Mouse (Mus musculus): ENCODE data around the gene Fam207a. TPM values are rescaled to one million over a fixed set of nuclear protein-coding genes. Genes with fewer than 3 reads are reported as not detected.

Gene Fam207a
- 37.9 and 38.2 TPM in 2 replicates for polyA plus RNA-seq (2015; fragmentation: Nextera tagmentation; extraction: Ambion mirVana)

DNA sequence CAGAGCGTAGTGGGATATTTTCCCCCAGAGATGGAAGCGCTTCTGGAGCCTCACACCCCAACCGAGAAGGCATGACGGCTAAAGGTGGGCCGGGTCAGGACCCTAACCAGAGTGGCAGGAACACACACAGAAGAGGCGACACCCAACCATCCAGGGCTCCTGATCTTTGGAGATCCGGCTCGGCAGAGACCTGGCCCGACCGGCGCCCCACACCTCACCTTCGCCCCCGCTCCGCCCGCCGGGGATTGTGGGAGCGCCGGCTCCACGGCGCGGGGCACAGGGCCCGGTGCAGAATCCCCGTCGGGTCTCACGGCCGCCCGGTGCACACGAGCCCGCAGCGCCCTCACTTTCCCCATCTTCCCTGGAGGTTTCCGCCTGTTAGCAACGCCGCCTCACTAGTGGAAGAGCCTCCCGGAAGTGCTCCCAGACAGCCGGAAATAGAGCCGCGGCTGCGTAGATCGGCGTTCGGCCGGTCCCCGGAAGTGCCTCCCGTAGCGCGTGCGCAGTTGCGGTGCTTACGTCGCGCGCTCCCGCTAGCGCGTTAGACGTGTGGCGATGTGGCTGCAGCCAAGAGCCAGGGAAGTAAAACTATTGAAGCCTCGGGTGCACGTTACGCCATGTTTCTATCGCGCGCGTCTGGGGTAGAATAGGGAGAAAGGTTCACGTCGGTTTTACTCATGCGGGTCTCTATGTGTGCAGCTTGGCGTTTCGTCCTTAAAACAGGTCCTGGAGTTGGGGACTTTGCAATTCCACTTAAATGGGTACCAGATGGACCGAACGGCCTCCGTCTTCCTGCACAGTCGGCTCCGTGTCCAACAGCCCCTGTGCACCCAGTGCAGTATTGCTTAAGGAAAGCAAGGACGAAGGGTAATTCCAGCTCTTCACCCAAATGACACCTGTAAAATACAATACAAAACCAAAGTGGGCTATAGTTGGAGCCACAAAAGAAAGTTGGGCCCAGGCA is at the start of gene Fam207a:
TSS of gene Fam207a (minus strand) at position 401 of the 964 bp plus-strand sequence.
- Histone ChIP-seq H3K4me2 (replicated peaks; ENCODE audit: low read depth) (peak within 1 kb of the TSS; percentile 87), H3K4me3 (ENCODE audit: low read depth, low read length) (peak within 1 kb of the TSS; percentile 64), H3K27ac (ENCODE audit: low read depth, low read length) (peak within 1 kb of the TSS; percentile 82), H3K9me3 (ENCODE audit: control insufficient read depth) (no peaks in the 10 kb centered on the region), H3K4me1 (replicated peaks; ENCODE audit: control insufficient read depth, insufficient read depth, low read length) (0 out of 2 replicates have a peak, but pooled peaks cover 6% of the 10 kb centered on the region), H3K36me3 (ENCODE audit: control insufficient read depth, insufficient read depth) (peaks cover 22% of the 10 kb centered on the region), H3K9ac (ENCODE audit: low read depth, low read length) (peak within 1 kb of the TSS; percentile 74), H3K27me3 (replicated peaks; ENCODE audit: control insufficient read depth, insufficient read depth, low read length) (no peaks in the 10 kb centered on the region)
- no peak for TF ChIP-seq CTCF (IDR thresholded peaks at IDR 0.05; ENCODE audit: low read depth)
- WGBS, result under 1% methylated on average over 75 of the region's 75 CpGs
- peak; percentile 92 for ATAC-seq

DNA sequence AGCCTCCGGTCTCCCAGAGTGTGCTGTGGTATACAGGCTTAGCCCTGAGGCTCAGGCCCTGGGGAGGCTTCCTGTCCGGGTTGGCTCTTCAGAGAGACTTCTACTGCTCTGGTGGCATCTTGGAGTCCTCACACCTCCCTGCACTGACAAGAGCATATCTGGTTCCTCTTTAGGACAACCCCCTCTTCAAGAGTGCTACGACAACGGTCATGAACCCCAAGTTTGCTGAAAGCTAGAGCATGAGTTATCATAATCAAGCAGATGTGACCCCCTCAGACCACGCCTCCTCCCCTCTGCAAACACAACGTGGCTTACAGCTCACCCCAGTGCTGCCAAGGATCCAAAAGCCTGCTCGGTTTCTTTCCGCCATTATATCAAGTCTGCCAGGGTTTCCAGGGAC is 49.4 kb upstream of the Fam207a start:
- ATAC-seq, result no peak
- Histone ChIP-seq H3K4me3 (ENCODE audit: low read depth, low read length) (no peak overlapping the region), H3K4me2 (replicated peaks; ENCODE audit: low read depth) (no peak overlapping the region), H3K27me3 (replicated peaks; ENCODE audit: control insufficient read depth, insufficient read depth, low read length) (no peaks in the 10 kb centered on the region), H3K4me1 (replicated peaks; ENCODE audit: control insufficient read depth, insufficient read depth, low read length) (peaks cover 14% of the 10 kb centered on the region; the same call in 1 of the 2 replicates), H3K9ac (ENCODE audit: low read depth, low read length) (no peak overlapping the region), H3K27ac (ENCODE audit: low read depth, low read length) (no peak overlapping the region), H3K36me3 (ENCODE audit: control insufficient read depth, insufficient read depth) (no peaks in the 10 kb centered on the region), H3K9me3 (ENCODE audit: control insufficient read depth) (no peaks in the 10 kb centered on the region)
- 72% methylated on average over 8 of the region's 8 CpGs for whole genome bisulfite sequencing
- TF ChIP-seq CTCF (IDR thresholded peaks at IDR 0.05; ENCODE audit: low read depth), result no peak

DNA sequence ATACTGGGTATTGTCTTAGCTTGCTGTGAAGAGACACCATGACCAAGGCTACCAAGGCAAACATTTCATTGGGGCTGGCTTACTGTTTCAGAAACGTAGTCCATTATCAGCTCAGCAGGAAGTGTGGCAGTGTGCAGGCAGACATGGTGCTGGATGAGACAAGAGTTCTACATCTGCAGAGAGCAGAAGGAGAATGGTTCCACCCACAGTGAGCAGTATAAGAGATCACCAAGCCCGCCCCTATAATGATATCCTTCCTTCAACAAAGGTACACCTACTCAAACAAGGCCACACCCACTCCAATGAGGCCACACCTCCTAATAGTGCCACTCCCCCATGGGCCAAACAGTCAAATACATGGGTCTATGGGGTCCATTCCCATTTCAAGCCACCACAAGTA is 45.9 kb upstream of the Fam207a start:
- no peak for TF ChIP-seq CTCF (IDR thresholded peaks at IDR 0.05; ENCODE audit: low read depth)

DNA sequence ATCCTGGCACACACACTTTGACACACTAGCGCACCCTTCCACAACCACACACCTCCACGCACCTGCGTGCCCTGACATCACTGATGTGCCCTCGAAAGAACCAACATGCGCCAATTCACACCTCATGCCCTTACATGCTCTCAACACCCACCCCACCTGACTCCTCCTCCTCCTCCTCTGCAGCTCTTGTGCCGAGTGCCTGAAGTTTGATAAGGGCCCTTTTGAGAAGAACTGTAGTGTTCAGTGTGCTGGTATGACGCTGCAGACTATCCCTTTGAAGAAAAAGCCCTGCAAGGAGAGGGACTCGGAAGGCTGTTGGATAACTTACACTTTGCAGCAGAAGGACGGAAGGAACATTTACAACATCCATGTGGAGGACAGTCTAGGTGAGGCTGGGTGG is 45.2 kb upstream of the Fam207a start:
- no peak overlapping the region for H3K4me3 ChIP-seq (ENCODE audit: low read depth, low read length)
- H3K4me1 ChIP-seq (replicated peaks; ENCODE audit: control insufficient read depth, insufficient read depth, low read length), result no peaks in the 10 kb centered on the region
- no peak overlapping the region for H3K27ac ChIP-seq (ENCODE audit: low read depth, low read length)
- ATAC-seq, result no peak
- TF ChIP-seq CTCF (IDR thresholded peaks at IDR 0.05; ENCODE audit: low read depth), result no peak
- no peak overlapping the region for H3K4me2 ChIP-seq (replicated peaks; ENCODE audit: low read depth)
- H3K9ac ChIP-seq (ENCODE audit: low read depth, low read length), result no peak overlapping the region
- H3K9me3 ChIP-seq (ENCODE audit: control insufficient read depth), result no peaks in the 10 kb centered on the region
- 86% methylated on average over 9 of the region's 9 CpGs for WGBS
- no peaks in the 10 kb centered on the region for H3K36me3 ChIP-seq (ENCODE audit: control insufficient read depth, insufficient read depth)
- no peaks in the 10 kb centered on the region for H3K27me3 ChIP-seq (replicated peaks; ENCODE audit: control insufficient read depth, insufficient read depth, low read length)

More for the DNA sequence above, 45.9 kb upstream of the Fam207a start:
- 69% methylated on average over 2 of the region's 2 CpGs for WGBS
- Histone ChIP-seq H3K4me3 (ENCODE audit: low read depth, low read length) (no peak overlapping the region), H3K9ac (ENCODE audit: low read depth, low read length) (no peak overlapping the region), H3K27me3 (replicated peaks; ENCODE audit: control insufficient read depth, insufficient read depth, low read length) (no peaks in the 10 kb centered on the region), H3K4me1 (replicated peaks; ENCODE audit: control insufficient read depth, insufficient read depth, low read length) (no peaks in the 10 kb centered on the region), H3K4me2 (replicated peaks; ENCODE audit: low read depth) (no peak overlapping the region), H3K27ac (ENCODE audit: low read depth, low read length) (no peak overlapping the region), H3K9me3 (ENCODE audit: control insufficient read depth) (no peaks in the 10 kb centered on the region), H3K36me3 (ENCODE audit: control insufficient read depth, insufficient read depth) (no peaks in the 10 kb centered on the region)
- no peak for ATAC-seq

DNA sequence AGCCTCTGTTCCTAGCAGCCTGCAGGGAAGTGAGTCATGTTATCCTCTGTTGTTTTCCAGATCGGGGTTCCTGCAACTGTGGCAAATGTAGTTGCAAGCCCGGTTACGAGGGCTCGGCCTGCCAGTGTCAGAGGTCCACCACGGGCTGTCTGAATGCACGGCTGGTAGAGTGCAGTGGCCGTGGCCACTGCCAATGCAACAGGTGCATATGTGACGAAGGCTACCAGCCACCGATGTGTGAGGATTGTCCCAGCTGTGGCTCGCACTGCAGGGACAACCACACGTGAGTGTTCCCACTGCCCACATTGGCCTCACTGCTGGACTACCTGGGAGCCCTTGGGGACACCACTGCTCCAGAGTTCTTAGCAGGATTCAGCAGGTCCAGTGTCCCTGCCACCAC is 44.5 kb upstream of the Fam207a start:
- H3K9ac ChIP-seq (ENCODE audit: low read depth, low read length), result no peak overlapping the region
- no peak for ATAC-seq
- no peaks in the 10 kb centered on the region for H3K9me3 ChIP-seq (ENCODE audit: control insufficient read depth)
- H3K27ac ChIP-seq (ENCODE audit: low read depth, low read length), result no peak overlapping the region
- no peaks in the 10 kb centered on the region for H3K36me3 ChIP-seq (ENCODE audit: control insufficient read depth, insufficient read depth)
- H3K27me3 ChIP-seq (replicated peaks; ENCODE audit: control insufficient read depth, insufficient read depth, low read length), result no peaks in the 10 kb centered on the region
- no peaks in the 10 kb centered on the region for H3K4me1 ChIP-seq (replicated peaks; ENCODE audit: control insufficient read depth, insufficient read depth, low read length)
- no peak overlapping the region for H3K4me2 ChIP-seq (replicated peaks; ENCODE audit: low read depth)
- WGBS, result 83% methylated on average over 11 of the region's 11 CpGs
- no peak for TF ChIP-seq CTCF (IDR thresholded peaks at IDR 0.05; ENCODE audit: low read depth)
- no peak overlapping the region for H3K4me3 ChIP-seq (ENCODE audit: low read depth, low read length)

GRCm38 (mm10) chr10:77557641-77558040 is 42.1 kb upstream of the Fam207a start:
- Histone ChIP-seq H3K9me3 (ENCODE audit: control insufficient read depth) (no peaks in the 10 kb centered on the region), H3K27me3 (replicated peaks; ENCODE audit: control insufficient read depth, insufficient read depth, low read length) (no peaks in the 10 kb centered on the region), H3K4me3 (ENCODE audit: low read depth, low read length) (no peak overlapping the region), H3K4me2 (replicated peaks; ENCODE audit: low read depth) (no peak overlapping the region), H3K36me3 (ENCODE audit: control insufficient read depth, insufficient read depth) (no peaks in the 10 kb centered on the region), H3K4me1 (replicated peaks; ENCODE audit: control insufficient read depth, insufficient read depth, low read length) (no peaks in the 10 kb centered on the region), H3K9ac (ENCODE audit: low read depth, low read length) (no peak overlapping the region), H3K27ac (ENCODE audit: low read depth, low read length) (no peak overlapping the region)
- TF ChIP-seq CTCF (IDR thresholded peaks at IDR 0.05; ENCODE audit: low read depth), result peak; percentile 61
- no peak for ATAC-seq
- 88% methylated on average over 4 of the region's 4 CpGs for WGBS

Measured in intestine, postnatal 0 days (tissue).